Mouse (Mus musculus): ENCODE measurements around the gene Gpr35. TPM values are rescaled to one million over a fixed set of nuclear protein-coding genes. Genes with fewer than 3 reads are reported as not detected.
A peak's percentile ranks its signal among the peaks of the same experiment; 100 is the strongest.

Gpr35 gene
- polyA plus RNA-seq, 1 experiment from 2014 or later, result 4.1 TPM

- TF ChIP-seq CTCF (IDR thresholded peaks at IDR 0.05; ENCODE audit: low read depth), result peak; percentile 34
- no peak for TF ChIP-seq EP300 (optimal IDR thresholded peaks at IDR 0.05)
- Histone ChIP-seq H3K4me2 (replicated peaks; ENCODE audit: low read depth) (peak within 1 kb of the TSS; percentile 81), H3K9ac (ENCODE audit: low read length) (peak within 1 kb of the TSS; percentile 71), H3K27me3 (ENCODE audit: control insufficient read depth, insufficient read depth, low read length) (no peaks in the 10 kb centered on the region), H3K36me3 (ENCODE audit: control insufficient read depth, insufficient read depth, low read length) (peaks cover 5% of the 10 kb centered on the region; the same call in 1 of the 2 replicates), H3K4me1 (replicated peaks; ENCODE audit: control insufficient read depth, insufficient read depth) (peaks cover 6% of the 10 kb centered on the region; the same call in 1 of the 2 replicates), H3K9me3 (ENCODE audit: control insufficient read depth, low read length) (no peaks in the 10 kb centered on the region), H3K4me3 (ENCODE audit: low read depth, low read length) (peak within 1 kb of the TSS; percentile 70), H3K27ac (replicated peaks) (peak within 1 kb of the TSS; percentile 96)
- peak; percentile 95 for DNase-seq (ENCODE audit: low spot score)
- peak; percentile 98 for ATAC-seq (ENCODE audit: low FRiP score, low TSS enrichment)
- WGBS, result 1% methylated on average over 43 of the region's 45 CpGs
Observed at GRCm38 (mm10) chr1:92934182-92934827, 16.4 kb upstream of the Gpr35 start, which contains the start of gene Capn10. Gene Capn10, plus strand, starts transcription at chr1:92934376.

GRCm38 (mm10) chr1:92935054-92935962, 15.4 kb upstream of the Gpr35 start:
- Histone ChIP-seq H3K36me3 (ENCODE audit: control insufficient read depth, insufficient read depth, low read length) (peaks cover 11% of the 10 kb centered on the region), H3K9ac (ENCODE audit: low read length) (peak overlapping the region; percentile 71), H3K27me3 (ENCODE audit: control insufficient read depth, insufficient read depth, low read length) (no peaks in the 10 kb centered on the region), H3K4me2 (replicated peaks; ENCODE audit: low read depth) (peak overlapping the region; percentile 81), H3K4me1 (replicated peaks; ENCODE audit: control insufficient read depth, insufficient read depth) (peaks cover 6% of the 10 kb centered on the region; the same call in 1 of the 2 replicates), H3K4me3 (ENCODE audit: low read depth, low read length) (peak overlapping the region; percentile 70), H3K9me3 (ENCODE audit: control insufficient read depth, low read length) (no peaks in the 10 kb centered on the region), H3K27ac (replicated peaks) (peak overlapping the region; percentile 96)
- TF ChIP-seq CTCF (IDR thresholded peaks at IDR 0.05; ENCODE audit: low read depth) (no peak), EP300 (optimal IDR thresholded peaks at IDR 0.05) (no peak)
- WGBS, result 13% methylated on average over 10 of the region's 10 CpGs
- DNase-seq (ENCODE audit: low spot score) (peak; percentile 76), ATAC-seq (ENCODE audit: low FRiP score, low TSS enrichment) (no peak)

- 23% methylated on average over 2 of the region's 2 CpGs for WGBS
- no peak for DNase-seq (ENCODE audit: low spot score)
- Histone ChIP-seq H3K9me3 (ENCODE audit: control insufficient read depth, low read length) (no peaks in the 10 kb centered on the region), H3K9ac (ENCODE audit: low read length) (0 out of 2 replicates have a peak overlapping the region, but pooled peaks have one; percentile 19), H3K27me3 (ENCODE audit: control insufficient read depth, insufficient read depth, low read length) (no peaks in the 10 kb centered on the region), H3K36me3 (ENCODE audit: control insufficient read depth, insufficient read depth, low read length) (peaks cover 14% of the 10 kb centered on the region), H3K4me1 (replicated peaks; ENCODE audit: control insufficient read depth, insufficient read depth) (peaks cover 6% of the 10 kb centered on the region; the same call in 1 of the 2 replicates), H3K27ac (replicated peaks) (no peak overlapping the region), H3K4me3 (ENCODE audit: low read depth, low read length) (0 out of 2 replicates have a peak overlapping the region, but pooled peaks have one; percentile 70), H3K4me2 (replicated peaks; ENCODE audit: low read depth) (peak overlapping the region; percentile 81)
- TF ChIP-seq CTCF (IDR thresholded peaks at IDR 0.05; ENCODE audit: low read depth), result peak; percentile 50
- no peak for TF ChIP-seq EP300 (optimal IDR thresholded peaks at IDR 0.05)
- no peak for ATAC-seq (ENCODE audit: low FRiP score, low TSS enrichment)
Observed at GRCm38 (mm10) chr1:92935977-92936376, 14.7 kb upstream of the Gpr35 start.

DNA sequence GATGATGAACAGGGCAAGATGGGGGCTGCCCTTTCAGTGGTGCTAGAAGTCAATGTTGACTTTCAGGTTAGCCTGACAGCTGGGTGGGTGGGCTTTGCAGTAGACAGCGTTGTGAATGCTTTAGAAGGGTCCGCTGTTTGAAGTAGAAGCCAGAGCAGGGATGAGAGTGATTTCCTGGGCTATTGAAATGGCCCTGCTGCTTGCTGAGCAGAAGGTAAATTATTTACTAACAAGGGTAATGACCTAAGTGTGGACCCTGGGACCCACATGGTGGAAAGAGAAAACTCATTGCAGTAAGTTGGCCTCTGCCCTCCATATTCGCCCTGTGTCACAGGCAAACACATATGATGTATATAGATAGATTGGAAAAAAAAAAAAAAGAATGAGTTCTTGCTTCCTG, 14.2 kb upstream of the Gpr35 start:
- H3K36me3 ChIP-seq (ENCODE audit: control insufficient read depth, insufficient read depth, low read length), result peaks cover 15% of the 10 kb centered on the region
- H3K9me3 ChIP-seq (ENCODE audit: control insufficient read depth, low read length), result no peaks in the 10 kb centered on the region
- no peak overlapping the region for H3K4me2 ChIP-seq (replicated peaks; ENCODE audit: low read depth)
- no peaks in the 10 kb centered on the region for H3K27me3 ChIP-seq (ENCODE audit: control insufficient read depth, insufficient read depth, low read length)
- 69% methylated on average over 3 of the region's 3 CpGs for whole genome bisulfite sequencing
- no peak overlapping the region for H3K4me3 ChIP-seq (ENCODE audit: low read depth, low read length)
- H3K9ac ChIP-seq (ENCODE audit: low read length), result 0 out of 2 replicates have a peak overlapping the region, but pooled peaks have one; percentile 9
- no peak for DNase-seq (ENCODE audit: low spot score)
- peaks cover 6% of the 10 kb centered on the region; the same call in 1 of the 2 replicates for H3K4me1 ChIP-seq (replicated peaks; ENCODE audit: control insufficient read depth, insufficient read depth)
- TF ChIP-seq CTCF (IDR thresholded peaks at IDR 0.05; ENCODE audit: low read depth) (no peak), EP300 (optimal IDR thresholded peaks at IDR 0.05) (no peak)
- ATAC-seq (ENCODE audit: low FRiP score, low TSS enrichment), result no peak
- H3K27ac ChIP-seq (replicated peaks), result no peak overlapping the region

DNA sequence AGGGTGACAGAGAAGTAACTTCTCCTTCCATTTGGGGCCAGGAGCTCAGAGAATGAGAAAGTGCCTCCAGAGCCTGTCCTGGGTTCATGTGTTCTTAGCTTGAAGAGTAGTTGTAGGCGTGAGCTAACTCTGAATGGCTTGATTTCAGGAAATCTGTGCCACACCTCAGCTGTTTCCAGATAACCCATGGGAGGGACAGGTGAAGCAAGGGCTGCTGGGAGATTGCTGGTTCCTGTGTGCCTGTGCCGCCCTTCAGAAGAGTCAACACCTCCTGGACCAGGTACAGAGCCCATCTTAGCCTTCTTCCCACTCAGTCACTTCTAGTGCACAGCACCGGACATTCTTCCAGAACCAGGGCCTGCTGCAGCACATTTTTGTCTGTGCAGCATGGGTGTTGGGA, 12.9 kb upstream of the Gpr35 start:
- WGBS, result 65% methylated on average over 3 of the region's 3 CpGs
- peak overlapping the region; percentile 45; the same call in 1 of the 2 replicates for H3K27ac ChIP-seq (replicated peaks)
- peak; percentile 50 for ATAC-seq (ENCODE audit: low FRiP score, low TSS enrichment)
- H3K4me2 ChIP-seq (replicated peaks; ENCODE audit: low read depth), result no peak overlapping the region
- TF ChIP-seq EP300 (optimal IDR thresholded peaks at IDR 0.05), result no peak
- H3K36me3 ChIP-seq (ENCODE audit: control insufficient read depth, insufficient read depth, low read length), result peaks cover 17% of the 10 kb centered on the region
- H3K4me1 ChIP-seq (replicated peaks; ENCODE audit: control insufficient read depth, insufficient read depth), result peaks cover 6% of the 10 kb centered on the region; the same call in 1 of the 2 replicates
- H3K9me3 ChIP-seq (ENCODE audit: control insufficient read depth, low read length), result no peaks in the 10 kb centered on the region
- H3K27me3 ChIP-seq (ENCODE audit: control insufficient read depth, insufficient read depth, low read length), result no peaks in the 10 kb centered on the region
- peak; percentile 84 for DNase-seq (ENCODE audit: low spot score)
- H3K4me3 ChIP-seq (ENCODE audit: low read depth, low read length), result no peak overlapping the region
- no peak overlapping the region for H3K9ac ChIP-seq (ENCODE audit: low read length)
